Mouse (Mus musculus) CD8-positive naive resting alpha-beta T cell, adult 2 months (primary cell): ENCODE results near the gene Gm38392.
A peak's percentile ranks its signal among the peaks of the same experiment; 100 is the strongest.
"Not testable (repeated sequence)": the region's sequence is repeated elsewhere in the genome, so short reads cannot be mapped to it uniquely, and the experiment has no call there.

Experiments used
- DNase-seq, 2 experiments: peaks; one replicate each; pipeline ENCODE4 v3.0.0; 2022; ENCODE audit warnings: low read depth in 2 of 2, low spot score in 2 of 2

The Gm38392 gene

DNA sequence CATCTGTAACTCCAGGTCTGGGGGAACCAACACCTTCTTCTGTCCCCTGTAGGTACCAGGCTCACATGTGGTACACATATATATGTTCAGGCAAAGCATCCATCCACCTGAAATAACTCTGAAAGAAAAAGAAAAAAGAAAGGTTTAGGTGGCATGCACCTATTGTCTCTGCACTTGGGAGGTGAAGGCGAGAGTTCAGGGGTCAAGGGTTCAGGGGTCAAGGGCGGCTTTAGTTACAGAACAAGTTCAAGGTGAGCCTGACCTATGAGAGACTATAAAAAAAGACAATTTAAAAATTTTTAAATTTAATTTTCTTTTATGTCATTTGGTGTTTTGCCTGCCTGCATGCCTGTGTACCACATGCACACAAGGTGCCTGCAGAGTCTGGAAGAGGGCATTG, 7.0 kb downstream of the Gm38392 start:
- no peak for DNase-seq

DNA sequence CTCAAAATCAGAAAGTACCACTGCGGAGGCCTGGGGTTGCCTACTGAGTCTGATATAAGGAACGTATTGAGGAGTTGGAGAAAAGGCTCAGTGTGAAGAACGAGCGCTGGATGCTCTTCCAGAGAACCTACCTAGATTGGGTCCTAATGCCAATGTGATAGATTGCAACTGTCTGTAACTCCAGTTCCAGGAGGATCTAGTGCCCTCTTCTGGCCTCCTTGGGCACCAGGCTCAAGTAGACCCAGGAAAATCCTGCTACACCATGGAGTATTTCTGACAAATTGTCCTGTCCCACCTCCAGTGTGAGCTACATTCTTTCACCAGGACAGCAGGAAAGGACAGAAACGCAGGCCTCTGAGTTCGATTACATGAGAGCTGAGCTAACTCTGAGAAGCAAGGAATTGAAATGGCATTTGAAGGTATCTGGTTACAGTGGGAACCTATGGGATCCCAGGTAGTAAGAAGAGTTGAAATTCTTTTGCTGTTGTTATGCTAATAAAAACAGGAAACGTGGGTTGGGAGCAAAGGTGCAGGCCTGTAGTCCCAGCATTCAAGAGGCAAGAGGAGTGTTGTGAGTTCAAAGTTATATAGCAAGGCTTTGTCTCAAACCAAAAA, 10.4 kb downstream of the Gm38392 start:
- DNase-seq: no peak

DNA sequence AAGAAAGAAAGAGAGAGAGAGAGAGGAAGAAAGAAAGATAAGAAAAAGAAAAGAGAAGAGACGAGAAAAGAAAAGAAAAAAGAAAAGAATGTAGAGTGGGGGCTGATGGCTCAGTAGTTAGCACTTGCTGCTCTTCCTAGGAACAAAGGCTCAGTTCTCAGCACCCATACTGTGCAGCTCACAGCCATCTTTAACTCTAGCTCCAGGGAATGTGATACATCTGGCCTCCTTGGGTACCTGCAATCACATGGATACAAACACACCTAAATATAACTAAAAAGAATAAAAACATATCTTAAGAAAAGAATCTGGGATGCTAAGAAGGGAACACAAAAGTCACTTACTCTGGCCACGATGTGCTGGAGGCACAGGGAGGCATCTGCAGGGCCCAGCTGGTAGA, 10.9 kb downstream of the Gm38392 start:
- DNase-seq: no peak

DNA sequence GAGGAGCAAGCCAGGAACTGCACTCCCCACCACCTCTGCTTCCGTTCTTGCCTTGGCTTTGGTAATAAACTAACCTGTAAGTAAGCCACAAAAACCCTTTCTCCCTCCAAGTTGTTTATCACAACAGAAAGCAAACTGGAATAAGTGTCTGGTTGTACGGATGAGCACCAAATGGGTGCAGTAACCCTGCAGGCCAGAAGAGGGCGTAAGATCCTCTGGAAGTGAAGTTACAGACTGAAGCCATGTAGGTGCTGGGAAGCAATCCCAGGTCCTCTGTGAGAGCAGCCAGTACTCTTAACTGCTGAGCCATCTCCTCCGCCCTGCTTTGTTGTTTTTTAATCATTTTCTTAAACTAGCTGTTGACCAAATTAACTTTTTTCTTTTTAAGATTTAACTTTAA, 13.0 kb downstream of the Gm38392 start:
- DNase-seq: no peak

DNA sequence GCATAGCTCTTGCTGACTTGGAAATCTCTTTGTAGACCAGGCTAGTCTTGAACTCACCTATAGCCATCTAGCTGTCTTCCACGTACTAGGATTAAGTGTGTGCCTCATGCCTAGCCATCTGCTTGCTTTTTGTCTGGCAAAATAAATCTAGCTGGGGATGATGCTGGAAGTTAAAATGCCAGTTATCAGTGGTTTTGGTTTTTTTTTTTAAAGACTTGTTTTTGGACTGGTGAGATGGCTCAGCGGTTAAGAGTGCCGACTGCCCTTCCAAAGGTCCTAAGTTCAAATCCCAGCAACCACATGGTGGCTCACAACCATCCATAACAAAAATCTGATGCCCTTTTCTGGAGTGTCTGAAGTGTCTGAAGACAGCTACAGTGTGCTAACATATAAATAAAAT, 15.2 kb downstream of the Gm38392 start:
- no peak for DNase-seq

DNA sequence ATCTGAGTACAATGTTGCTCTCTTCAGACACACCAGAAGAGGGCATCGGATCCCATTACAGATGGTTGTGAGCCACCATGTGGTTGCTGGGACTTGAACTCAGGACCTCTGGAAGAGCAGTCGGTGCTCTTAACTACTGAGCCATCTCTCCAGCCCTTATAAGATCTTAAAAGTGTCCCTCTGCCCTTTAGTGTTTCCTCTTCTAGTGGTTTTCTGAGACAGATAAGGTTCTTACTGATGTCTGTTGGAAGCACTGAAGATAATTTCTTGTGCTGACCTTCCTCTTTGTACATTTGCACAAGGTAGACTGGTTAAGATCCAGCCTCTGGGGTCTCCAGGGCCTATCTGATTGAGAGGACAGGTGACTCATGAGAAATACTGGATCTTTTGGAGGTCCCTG, 15.7 kb downstream of the Gm38392 start:
- not testable (repeated sequence) for DNase-seq

DNA sequence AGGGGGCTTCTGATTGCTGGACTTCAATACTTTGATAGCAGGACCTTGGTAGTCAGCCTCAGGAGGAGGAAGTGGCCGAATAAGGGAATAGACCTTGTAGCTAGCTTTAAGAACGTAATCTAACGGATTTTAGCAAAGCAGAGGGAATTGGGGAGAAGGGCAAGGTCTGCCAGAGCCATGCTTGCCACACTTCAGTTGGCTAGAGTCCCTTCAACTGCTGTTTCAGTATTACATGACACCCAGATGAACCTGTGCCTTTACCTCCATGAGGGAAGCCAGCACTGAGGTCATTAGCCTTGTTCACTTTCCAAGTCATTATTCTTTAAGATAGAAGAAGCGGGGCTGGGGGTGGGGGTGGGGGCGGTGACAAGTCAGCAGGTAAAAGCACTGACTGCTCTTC, 18.0 kb downstream of the Gm38392 start:
- DNase-seq: no peak

DNA sequence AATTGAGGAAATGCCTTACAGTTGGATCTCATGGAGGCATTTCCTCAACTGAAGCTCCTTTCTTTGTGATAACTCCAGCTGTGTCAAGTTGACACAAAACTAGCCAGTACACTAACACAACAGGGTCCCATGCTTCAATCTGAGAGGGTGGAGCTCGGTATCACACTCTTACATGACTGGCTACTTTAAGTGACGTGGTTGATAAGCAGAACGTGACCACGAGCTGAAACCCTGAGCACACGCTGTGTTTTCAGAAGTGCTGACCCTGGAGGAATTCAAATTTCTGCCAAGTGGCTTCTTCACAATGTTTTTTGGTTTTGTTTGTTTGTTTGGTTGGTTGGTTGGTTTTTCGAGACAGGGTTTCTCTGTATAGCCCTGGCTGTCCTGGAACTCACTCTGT, 19.0 kb downstream of the Gm38392 start:
- DNase-seq: not testable (repeated sequence)

DNA sequence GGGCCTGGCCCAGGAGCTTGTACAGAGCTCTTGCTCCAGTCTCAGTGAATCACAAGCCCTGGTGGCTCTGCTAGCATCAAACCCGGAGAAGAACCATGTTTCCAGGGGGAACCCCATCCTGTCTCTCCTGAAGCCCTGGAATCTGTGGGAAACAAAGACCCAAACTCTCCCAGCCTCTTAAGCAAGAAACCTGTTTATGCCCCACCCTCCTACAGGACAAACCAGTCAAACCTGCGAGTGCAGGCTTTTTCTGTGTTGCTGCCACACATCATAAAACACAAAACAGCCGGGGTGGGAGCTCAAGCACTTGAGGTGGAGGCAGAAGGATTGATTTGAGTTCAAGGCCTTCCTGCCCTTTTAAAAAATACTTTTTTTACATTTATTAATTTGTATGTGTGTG, 24.7 kb downstream of the Gm38392 start:
- no peak for DNase-seq

DNA sequence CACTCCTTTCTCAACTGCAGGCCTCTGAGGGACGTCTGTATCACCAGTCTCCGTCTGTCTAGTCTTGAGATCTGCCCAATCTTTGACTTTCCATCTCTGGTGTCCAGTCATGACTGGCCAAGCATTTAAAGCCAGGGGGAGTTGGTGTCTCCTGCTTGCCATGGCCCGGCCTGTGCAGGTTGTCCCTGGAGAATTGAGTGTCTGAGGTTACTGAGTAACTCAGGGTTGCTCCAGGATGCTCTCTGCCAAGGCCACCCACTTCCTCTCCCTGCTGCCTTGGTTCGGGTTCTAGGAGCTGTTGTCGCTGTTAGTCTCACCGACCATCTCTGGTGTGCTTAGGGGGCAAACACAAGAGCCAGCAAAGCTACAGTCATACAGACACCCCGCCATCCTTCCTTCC, 30.6 kb downstream of the Gm38392 start:
- DNase-seq: no peak

DNA sequence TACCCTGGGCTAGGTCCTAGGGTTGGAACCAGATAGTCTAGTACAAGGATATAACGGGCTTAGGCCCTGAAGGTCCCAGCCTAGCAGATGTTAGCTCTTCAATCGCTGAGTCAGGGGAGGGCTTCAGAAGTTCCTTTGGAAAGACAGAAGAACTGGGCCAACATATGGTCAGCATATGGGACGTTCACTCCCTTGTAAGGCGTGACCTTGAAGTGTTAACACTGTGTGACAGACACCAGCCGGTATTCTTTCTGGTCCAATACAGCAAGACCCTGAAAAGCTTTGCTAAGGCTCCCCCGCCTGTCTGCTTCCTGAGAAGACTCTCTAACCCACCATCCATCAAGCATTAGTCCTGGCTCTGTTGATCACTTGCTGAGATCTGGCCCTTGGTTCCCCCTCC, 31.1 kb downstream of the Gm38392 start:
- no peak for DNase-seq

DNA sequence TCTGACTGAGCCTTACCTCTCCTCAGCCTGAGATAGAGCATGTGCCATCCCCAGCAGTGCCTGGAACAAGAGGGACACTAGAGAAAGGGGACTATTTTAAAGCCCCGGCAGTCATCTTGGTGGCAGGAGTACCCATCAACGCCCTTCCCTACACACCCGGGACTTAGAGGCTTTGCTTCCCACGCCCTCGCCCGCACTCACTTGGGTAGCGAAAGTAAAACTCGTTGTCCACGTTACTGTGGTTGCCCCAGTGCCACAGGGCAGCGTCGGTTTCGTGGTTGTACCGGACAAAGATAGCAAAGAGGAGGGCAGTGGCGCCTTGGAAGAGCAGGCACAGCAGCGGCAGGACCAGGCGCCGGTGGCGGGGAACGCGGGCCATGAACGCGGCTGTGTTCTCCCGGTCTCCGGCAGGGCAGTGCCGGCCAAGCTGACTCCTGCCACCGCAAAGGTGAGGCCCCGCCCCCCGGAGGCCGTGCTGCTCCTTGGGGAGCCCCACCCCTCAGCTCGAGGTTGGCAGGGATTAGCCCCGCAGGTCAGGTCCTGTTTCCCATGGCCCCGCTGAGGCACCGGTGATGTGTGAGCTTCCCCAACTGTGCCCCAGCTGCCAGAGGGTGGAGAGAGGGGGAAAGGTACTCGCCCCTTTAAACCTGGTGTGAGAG, 32.6 kb downstream of the Gm38392 start, which contains the start of gene Rhbg:
Gene Rhbg (minus strand): TSS at position 442 of the 659 bp plus-strand sequence.
- DNase-seq: no peak

DNA sequence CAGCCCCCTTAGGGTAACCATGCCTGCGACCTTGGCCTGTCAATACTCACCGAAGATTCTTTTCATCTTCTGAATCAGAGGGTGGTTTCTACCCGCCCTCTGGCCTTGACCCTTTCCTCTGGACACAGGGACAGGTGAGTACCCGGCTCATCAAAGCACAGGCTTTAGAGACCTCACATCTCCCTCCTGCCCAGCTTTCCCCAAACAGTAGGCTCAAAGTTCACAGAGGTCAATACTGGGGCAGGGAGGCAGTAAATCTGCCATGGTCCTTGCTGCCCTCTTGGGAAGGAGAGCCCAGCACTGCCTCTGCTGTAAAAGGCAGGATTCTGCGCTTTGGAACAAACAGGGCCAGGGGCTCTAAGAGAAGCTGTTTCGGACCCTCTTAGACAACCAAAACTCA, 34.3 kb downstream of the Gm38392 start:
- DNase-seq: no peak

DNA sequence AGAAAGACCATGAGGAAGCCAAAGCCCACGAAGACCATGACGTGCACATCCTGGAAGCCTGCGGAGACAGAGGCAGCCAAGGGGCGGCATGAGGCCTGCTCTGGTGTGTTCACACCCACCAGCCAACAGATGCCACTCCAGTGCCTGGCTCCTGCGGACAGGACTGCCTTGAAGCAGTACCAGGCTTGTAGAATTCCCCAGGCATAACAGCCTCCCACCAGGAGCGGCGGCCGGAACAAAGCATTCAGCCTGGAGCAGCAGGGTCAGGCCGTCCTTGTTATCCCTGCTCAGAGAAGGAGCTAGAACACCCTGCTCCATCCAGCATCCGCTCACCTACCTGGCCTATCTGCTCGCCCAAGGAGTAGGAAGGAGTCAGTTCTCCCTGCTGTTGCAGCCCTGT, 38.6 kb downstream of the Gm38392 start:
- DNase-seq: no peak

DNA sequence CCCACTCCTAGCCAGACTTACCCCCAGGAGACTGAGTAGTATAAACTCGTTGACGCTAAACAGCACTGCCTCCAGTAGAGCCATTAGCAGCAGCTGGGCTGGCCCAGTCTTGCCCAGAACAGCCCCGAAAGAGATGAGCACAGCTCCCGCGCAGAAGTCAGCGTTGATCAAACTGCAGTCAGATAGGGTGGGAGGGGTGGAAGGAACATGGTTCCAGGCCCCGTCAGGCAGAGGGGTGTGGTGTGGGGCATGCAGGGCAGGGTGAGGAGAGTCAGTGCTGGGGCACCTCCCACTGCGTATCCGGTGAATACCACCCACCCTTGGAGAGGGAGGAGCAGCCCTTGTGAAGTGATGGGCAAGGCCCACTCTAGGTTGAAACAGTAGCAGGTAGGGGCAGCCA, 39.3 kb downstream of the Gm38392 start:
- DNase-seq: no peak

DNA sequence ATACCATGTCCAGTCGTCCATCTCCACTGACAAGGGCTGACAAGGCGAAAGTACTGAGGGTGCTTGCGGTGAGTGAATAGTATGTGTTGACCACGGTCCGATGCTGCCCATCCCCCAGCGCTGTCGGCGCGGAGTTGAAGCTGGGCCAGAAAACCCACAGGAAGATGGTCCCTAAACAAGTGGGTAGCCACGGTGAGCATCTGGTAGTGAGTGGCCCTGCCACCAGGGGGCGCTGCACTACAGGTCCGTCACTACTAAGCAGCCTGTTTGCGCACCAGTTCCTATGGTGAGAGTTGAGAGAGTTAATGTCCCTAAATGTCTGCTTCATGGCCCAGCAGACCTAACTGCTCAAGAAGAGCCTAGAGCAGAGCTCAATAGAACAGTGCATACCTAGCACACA, 41.2 kb downstream of the Gm38392 start:
- peak; percentile 71 to 79 for DNase-seq

DNA sequence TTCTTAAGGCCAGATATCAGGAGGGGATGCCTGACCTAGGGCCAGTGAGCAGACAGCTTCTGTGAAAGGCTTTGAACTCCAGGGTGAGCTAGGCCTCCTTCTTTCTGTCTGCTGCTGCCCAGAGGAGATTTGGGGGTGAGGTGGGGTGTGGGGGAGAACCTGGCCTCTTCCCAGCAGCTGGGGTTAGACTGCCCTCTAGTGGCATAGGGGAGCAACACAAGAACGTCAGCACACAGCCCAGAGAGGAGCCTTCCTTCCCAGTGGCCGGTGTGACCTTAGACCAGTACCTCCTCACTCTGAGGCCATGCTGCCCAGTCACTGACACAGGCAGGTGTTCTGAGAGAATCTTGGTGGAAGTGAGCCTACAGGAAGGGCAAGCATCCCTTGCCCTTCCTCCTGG, 42.9 kb downstream of the Gm38392 start:
- DNase-seq: peak; percentile 46 to 60

DNA sequence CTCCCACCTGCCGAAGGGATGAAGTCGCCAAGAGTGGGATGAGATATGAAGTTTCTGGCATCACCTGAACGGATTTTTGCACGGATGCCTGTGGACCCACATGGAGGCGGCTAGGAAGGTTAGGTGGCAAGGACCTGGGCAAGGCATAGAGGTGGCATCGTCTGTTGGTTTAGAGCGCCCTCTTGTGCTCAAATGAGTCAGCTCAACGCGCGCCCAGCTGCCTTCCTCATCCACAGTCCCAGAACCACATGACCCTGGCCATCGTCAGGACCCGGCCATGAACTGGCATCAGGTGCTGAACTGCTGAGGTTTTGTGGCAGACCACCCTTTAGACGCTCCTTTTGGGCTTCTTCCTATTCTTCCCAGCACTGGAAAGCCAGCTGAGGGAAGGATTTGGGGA, 44.5 kb downstream of the Gm38392 start:
- DNase-seq: peak; percentile 66 to 70

DNA sequence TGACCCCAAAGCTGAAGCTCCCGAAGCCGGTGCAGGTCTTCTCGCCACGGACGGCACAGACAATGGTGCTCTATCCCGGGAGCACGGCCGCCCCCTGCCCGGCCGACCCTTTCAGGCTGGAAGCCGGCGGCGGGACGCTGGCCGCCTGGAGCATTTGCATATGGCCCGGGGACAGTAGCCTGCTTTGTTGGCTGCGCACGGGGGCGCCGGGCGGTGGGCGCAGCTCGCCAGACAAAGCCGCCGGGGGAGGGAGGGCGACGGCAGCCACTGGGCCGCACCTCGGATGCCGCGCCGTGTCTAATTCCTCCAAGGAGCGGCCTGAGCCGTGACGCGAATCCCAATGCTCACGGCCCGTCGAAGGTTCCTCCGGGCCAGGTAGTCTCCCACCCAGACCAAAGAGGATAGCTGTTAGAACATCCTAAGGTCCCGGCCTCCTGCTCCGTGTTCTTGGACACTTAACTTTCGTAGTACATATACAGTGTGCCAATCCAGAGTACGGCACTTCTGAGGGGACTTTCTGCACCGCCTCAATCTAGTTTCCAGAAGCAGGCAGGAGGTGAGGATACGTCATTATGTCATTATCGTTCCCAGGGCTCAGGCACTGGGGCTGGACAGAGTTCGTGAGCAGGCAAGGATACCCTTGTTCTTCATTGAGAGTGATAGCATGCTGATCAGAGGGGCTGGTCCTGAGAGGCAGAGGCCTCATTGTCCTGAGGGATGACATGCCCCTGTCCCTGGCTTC, 45.8 kb downstream of the Gm38392 start:
- no peak for DNase-seq

DNA sequence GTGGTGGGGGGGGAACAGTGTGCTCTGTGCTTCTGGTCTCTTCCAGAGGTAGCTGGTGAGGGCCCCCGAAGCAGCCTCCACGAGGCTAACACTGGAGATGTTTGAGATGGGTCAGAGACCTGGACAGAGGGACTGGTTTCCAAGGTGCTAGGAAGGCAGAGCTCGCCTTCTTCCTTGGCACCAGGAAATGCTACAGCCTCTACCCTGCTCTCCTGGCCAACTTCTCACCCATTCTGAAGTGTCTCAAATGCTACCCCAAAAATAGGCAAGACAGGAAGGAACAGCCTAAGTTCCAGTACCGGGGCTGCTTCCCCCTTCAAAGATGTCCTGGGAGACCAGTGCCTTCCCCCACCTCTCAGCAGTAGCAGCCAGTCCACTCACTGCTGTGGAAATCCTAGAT, 47.6 kb downstream of the Gm38392 start:
- no peak for DNase-seq

DNA sequence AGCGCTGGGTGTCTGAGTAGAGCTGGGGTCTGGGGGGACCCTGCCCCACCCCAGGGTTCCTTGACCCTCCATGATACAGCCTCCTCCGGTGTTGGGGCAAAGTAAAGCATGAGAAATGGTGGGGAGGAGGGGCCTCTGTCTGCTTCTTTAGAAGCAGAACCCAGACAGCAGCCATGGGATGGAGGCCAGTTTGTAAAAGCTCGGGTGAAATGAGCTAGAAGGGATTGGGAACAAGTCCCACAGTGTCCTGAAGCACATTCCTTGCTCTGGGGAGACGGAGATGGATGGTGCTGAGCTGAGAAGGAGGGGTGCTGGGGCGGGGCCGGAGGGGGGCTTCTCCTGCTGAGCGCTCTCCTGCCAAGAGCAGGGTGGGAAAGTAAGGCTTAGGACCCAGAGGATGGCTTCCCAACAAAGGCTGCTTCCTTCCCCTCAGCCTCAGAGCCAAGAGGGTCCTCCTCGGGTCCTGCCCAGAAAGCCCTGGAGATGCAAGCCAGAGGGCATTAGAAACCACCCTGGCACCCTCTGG, 48.1 kb downstream of the Gm38392 start:
- no peak for DNase-seq

DNA sequence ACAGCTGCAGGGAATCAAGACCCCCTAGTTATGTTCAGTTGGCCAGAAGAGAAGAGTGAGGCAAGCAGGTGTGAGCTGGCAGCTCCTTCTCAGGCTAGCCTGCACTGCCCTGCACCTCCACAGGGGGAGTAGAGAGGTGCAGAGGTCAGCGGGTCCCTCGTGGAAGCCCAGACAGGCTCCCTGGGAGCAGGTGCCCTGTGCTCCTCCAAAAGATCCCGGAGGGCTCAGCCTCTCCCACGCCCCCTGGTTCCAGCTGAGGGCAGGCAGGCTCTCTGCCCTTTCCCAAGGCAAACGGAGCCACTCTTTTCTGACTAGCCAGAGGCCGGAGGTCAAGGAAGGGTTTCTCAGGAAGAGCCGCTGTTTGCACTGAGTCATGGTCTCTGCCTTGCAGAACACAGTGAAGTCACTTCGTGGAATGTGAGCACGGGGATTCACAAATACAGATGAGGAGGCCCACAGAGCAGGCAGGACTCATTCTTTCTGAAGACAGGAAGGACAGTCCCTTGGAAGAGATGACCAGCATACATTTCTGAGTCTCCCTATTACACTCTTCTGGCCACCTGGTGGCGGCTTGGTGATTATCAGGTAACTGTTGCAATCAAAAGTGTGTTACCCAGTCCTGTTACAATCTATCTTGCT, 49.3 kb downstream of the Gm38392 start:
- peak in 1 of 2 experiments; percentile 37 for DNase-seq
